14 mouse cellular contexts compared by ENCODE assay signal in genomic region chr5:132011795-132012194, GRCm38 (mm10).
DNase-seq lines count a peak whose midpoint lies in the region; ATAC-seq and TF ChIP-seq lines count a peak whose summit lies in the region.
"Had no signal": no experiment of that assay in that cellular context is flagged by ENCODE, and none has a peak within 500 bp of the region (broad histone marks: within the 10 kb centered on the region; RNA-seq: fewer than 3 reads in every experiment).

No protein-coding gene starts in this region.

- no peak overlapping the region for H3K27ac ChIP-seq in cerebellum, adult 2 months (ENCODE audit: insufficient read depth, low read length)
- H3K27ac ChIP-seq: hindbrain, embryonic 14.5 days; kidney, postnatal 0 days; liver, embryonic 14.5 days had no signal

- H3K4me1 ChIP-seq in cerebellum, adult 2 months (ENCODE audit: control insufficient read depth, insufficient read depth, low read length) = peaks cover 5% of the 10 kb centered on the region; the same call in 1 of the 2 replicates

- ATAC-seq in inflammation-experienced regulatory T-cells, adult 6 months = no peak

- H3K4me3 ChIP-seq in cerebellum, adult 2 months (replicated peaks; ENCODE audit: insufficient read depth, low read depth, low read length) = no peak overlapping the region

- no peak for TF ChIP-seq CTCF in cerebellum, adult 2 months (IDR thresholded peaks at IDR 0.05; ENCODE audit: borderline replicate concordance, insufficient read depth, low read depth, low read length)

- TF ChIP-seq POLR2A in cerebellum, adult 2 months (IDR thresholded peaks at IDR 0.05; ENCODE audit: borderline replicate concordance, insufficient read depth, low read length) = no peak

- peak; percentile 42 for DNase-seq in heart, adult 11 months
- DNase-seq in heart, postnatal 10 days = no peak
- DNase-seq in brain, adult 2 months (ENCODE audit: low read depth, low spot score) = peak; percentile 94
- DNase-seq in cerebellum, adult 2 months = peak; percentile 76 to 89
- peak; percentile 40 to 44 for DNase-seq in layer of hippocampus, adult 8-10 months (ENCODE audit: low spot score in 2 of 2)
- no peak for DNase-seq in ovary, postnatal 36 days (ENCODE audit: low spot score)
- no peak for DNase-seq in left cerebral cortex, adult 8-10 months (ENCODE audit: low spot score in 2 of 2)
- DNase-seq: gastrocnemius, postnatal 25 days; lung, postnatal 36 days; right cerebral cortex, postnatal 4 days had no signal

- no peaks in the 10 kb centered on the region for H3K27me3 ChIP-seq in cerebellum, adult 2 months (ENCODE audit: control insufficient read depth, insufficient read depth, low read length)

- intact Hi-C loops in heart, postnatal 10 days (cut with DNase I) = no loop called here

Comparison
In these comparisons a context has a peak if more than half of its experiments do, and no peak if none do; other contexts are left out.
1. DNase-seq: peak in heart, adult 11 months (single experiment), brain, adult 2 months (single experiment), cerebellum, adult 2 months (2 of 2) and layer of hippocampus, adult 8-10 months (2 of 2); none in heart, postnatal 10 days (0 of 2), ovary, postnatal 36 days (single experiment) and left cerebral cortex, adult 8-10 months (0 of 2).